Mouse (Mus musculus) embryonic fibroblast, embryonic 13.5 days (primary cell): Measurements from ENCODE around the gene Sirt7.

Experiments
- CTCF ChIP-seq: IDR thresholded peaks from 2 replicates; pipeline ENCODE4 v1.5.1; 2011; ENCODE audit warnings: mild to moderate bottlenecking, control low read depth, low read length, moderate library complexity, borderline replicate concordance; ENCODE audit not compliant: insufficient read depth
- POLR2A ChIP-seq: IDR thresholded peaks from 2 replicates; pipeline ENCODE4 v1.6.1; 2011; ENCODE audit warnings: low read depth, mild to moderate bottlenecking, control low read depth, low read length, moderate library complexity

- TF ChIP-seq CTCF: no peak
- peak; percentile 74 for TF ChIP-seq POLR2A
These were observed 8.7 kb upstream of the Sirt7 start, which contains the start of gene Mafg for GRCm38 (mm10) chr11:120633520-120634343.
